Mouse (Mus musculus): ENCODE results near the gene 4933416C03Rik. TPM values are rescaled to one million over a fixed set of nuclear protein-coding genes. Genes with fewer than 3 reads are reported as not detected.

4933416C03Rik gene
- polyA plus RNA-seq (2015; fragmentation: Nextera tagmentation; extraction: Ambion mirVana), result not detected in 2 replicates

- Histone ChIP-seq H3K27me3 (ENCODE audit: control insufficient read depth, insufficient read depth, low read length) (no peaks in the 10 kb centered on the region), H3K9ac (ENCODE audit: low read length) (no peak within 1 kb of the TSS), H3K27ac (ENCODE audit: low read length) (no peak within 1 kb of the TSS), H3K36me3 (ENCODE audit: control insufficient read depth, insufficient read depth) (no peaks in the 10 kb centered on the region), H3K4me3 (ENCODE audit: low read length) (no peak within 1 kb of the TSS), H3K4me1 (ENCODE audit: control insufficient read depth, insufficient read depth, low read length) (no peaks in the 10 kb centered on the region), H3K9me3 (replicated peaks; ENCODE audit: control insufficient read depth, low read length) (peaks cover 2% of the 10 kb centered on the region; the same call in 1 of the 2 replicates), H3K4me2 (ENCODE audit: low read depth, low read length) (no peak within 1 kb of the TSS)
- no peak for ATAC-seq (replicated peaks; ENCODE audit: extremely low read depth, insufficient read depth, low FRiP score)
- 93% methylated on average over 39 of the region's 39 CpGs for WGBS
Measured at GRCm38 (mm10) chr10:116113867-116114474, at the start of gene 4933416C03Rik. TSS of gene 4933416C03Rik (minus strand) at chr10:116113917.

GRCm38 (mm10) chr10:116162338-116162737 is 48.6 kb upstream of the 4933416C03Rik start:
- no peaks in the 10 kb centered on the region for H3K4me1 ChIP-seq (ENCODE audit: control insufficient read depth, insufficient read depth, low read length)
- ATAC-seq (replicated peaks; ENCODE audit: extremely low read depth, insufficient read depth, low FRiP score), result no peak
- no peaks in the 10 kb centered on the region for H3K36me3 ChIP-seq (ENCODE audit: control insufficient read depth, insufficient read depth)
- no peak overlapping the region for H3K9ac ChIP-seq (ENCODE audit: low read length)
- H3K4me2 ChIP-seq (ENCODE audit: low read depth, low read length), result no peak overlapping the region
- WGBS, result 68% methylated on average over 12 of the region's 12 CpGs
- H3K27ac ChIP-seq (ENCODE audit: low read length), result no peak overlapping the region
- H3K4me3 ChIP-seq (ENCODE audit: low read length), result no peak overlapping the region
- no peaks in the 10 kb centered on the region for H3K27me3 ChIP-seq (ENCODE audit: control insufficient read depth, insufficient read depth, low read length)
- H3K9me3 ChIP-seq (replicated peaks; ENCODE audit: control insufficient read depth, low read length), result no peaks in the 10 kb centered on the region

GRCm38 (mm10) chr10:116156699-116157098 is 43.0 kb upstream of the 4933416C03Rik start:
- Histone ChIP-seq H3K9ac (ENCODE audit: low read length) (no peak overlapping the region), H3K27me3 (ENCODE audit: control insufficient read depth, insufficient read depth, low read length) (no peaks in the 10 kb centered on the region), H3K36me3 (ENCODE audit: control insufficient read depth, insufficient read depth) (no peaks in the 10 kb centered on the region), H3K4me3 (ENCODE audit: low read length) (no peak overlapping the region), H3K4me2 (ENCODE audit: low read depth, low read length) (no peak overlapping the region), H3K27ac (ENCODE audit: low read length) (no peak overlapping the region), H3K9me3 (replicated peaks; ENCODE audit: control insufficient read depth, low read length) (peaks cover 10% of the 10 kb centered on the region; the same call in 1 of the 2 replicates), H3K4me1 (ENCODE audit: control insufficient read depth, insufficient read depth, low read length) (no peaks in the 10 kb centered on the region)
- 60% methylated on average over 1 of the region's 1 CpGs for WGBS
- ATAC-seq (replicated peaks; ENCODE audit: extremely low read depth, insufficient read depth, low FRiP score), result no peak

- WGBS, result 76% methylated on average over 5 of the region's 5 CpGs
Measured at GRCm38 (mm10) chr10:116154707-116155106, 41.0 kb upstream of the 4933416C03Rik start.

GRCm38 (mm10) chr10:116146091-116146490 is 32.4 kb upstream of the 4933416C03Rik start:
- 75% methylated on average over 9 of the region's 9 CpGs for WGBS
- no peak for ATAC-seq (replicated peaks; ENCODE audit: extremely low read depth, insufficient read depth, low FRiP score)
- H3K27ac ChIP-seq (ENCODE audit: low read length), result no peak overlapping the region
- H3K9ac ChIP-seq (ENCODE audit: low read length), result no peak overlapping the region
- H3K27me3 ChIP-seq (ENCODE audit: control insufficient read depth, insufficient read depth, low read length), result no peaks in the 10 kb centered on the region
- H3K9me3 ChIP-seq (replicated peaks; ENCODE audit: control insufficient read depth, low read length), result no peaks in the 10 kb centered on the region
- no peaks in the 10 kb centered on the region for H3K36me3 ChIP-seq (ENCODE audit: control insufficient read depth, insufficient read depth)
- H3K4me1 ChIP-seq (ENCODE audit: control insufficient read depth, insufficient read depth, low read length), result no peaks in the 10 kb centered on the region
- H3K4me2 ChIP-seq (ENCODE audit: low read depth, low read length), result no peak overlapping the region
- H3K4me3 ChIP-seq (ENCODE audit: low read length), result no peak overlapping the region

More at GRCm38 (mm10) chr10:116154707-116155106, 41.0 kb upstream of the 4933416C03Rik start:
- ATAC-seq (replicated peaks; ENCODE audit: extremely low read depth, insufficient read depth, low FRiP score), result no peak
- no peaks in the 10 kb centered on the region for H3K36me3 ChIP-seq (ENCODE audit: control insufficient read depth, insufficient read depth)
- no peaks in the 10 kb centered on the region for H3K4me1 ChIP-seq (ENCODE audit: control insufficient read depth, insufficient read depth, low read length)
- H3K27ac ChIP-seq (ENCODE audit: low read length), result no peak overlapping the region
- peaks cover 10% of the 10 kb centered on the region; the same call in 1 of the 2 replicates for H3K9me3 ChIP-seq (replicated peaks; ENCODE audit: control insufficient read depth, low read length)
- no peaks in the 10 kb centered on the region for H3K27me3 ChIP-seq (ENCODE audit: control insufficient read depth, insufficient read depth, low read length)
- no peak overlapping the region for H3K4me3 ChIP-seq (ENCODE audit: low read length)
- no peak overlapping the region for H3K4me2 ChIP-seq (ENCODE audit: low read depth, low read length)
- H3K9ac ChIP-seq (ENCODE audit: low read length), result no peak overlapping the region

- H3K4me3 ChIP-seq (ENCODE audit: low read length), result no peak overlapping the region
- no peaks in the 10 kb centered on the region for H3K4me1 ChIP-seq (ENCODE audit: control insufficient read depth, insufficient read depth, low read length)
- H3K27ac ChIP-seq (ENCODE audit: low read length), result no peak overlapping the region
- H3K36me3 ChIP-seq (ENCODE audit: control insufficient read depth, insufficient read depth), result no peaks in the 10 kb centered on the region
- no peak overlapping the region for H3K4me2 ChIP-seq (ENCODE audit: low read depth, low read length)
- H3K27me3 ChIP-seq (ENCODE audit: control insufficient read depth, insufficient read depth, low read length), result no peaks in the 10 kb centered on the region
- no peak for ATAC-seq (replicated peaks; ENCODE audit: extremely low read depth, insufficient read depth, low FRiP score)
- H3K9me3 ChIP-seq (replicated peaks; ENCODE audit: control insufficient read depth, low read length), result no peaks in the 10 kb centered on the region
- WGBS, result 78% methylated on average over 10 of the region's 10 CpGs
- H3K9ac ChIP-seq (ENCODE audit: low read length), result no peak overlapping the region
Measured at GRCm38 (mm10) chr10:116143684-116144083, 30.0 kb upstream of the 4933416C03Rik start.

- H3K27me3 ChIP-seq (ENCODE audit: control insufficient read depth, insufficient read depth, low read length), result no peaks in the 10 kb centered on the region
- no peak overlapping the region for H3K27ac ChIP-seq (ENCODE audit: low read length)
- no peaks in the 10 kb centered on the region for H3K9me3 ChIP-seq (replicated peaks; ENCODE audit: control insufficient read depth, low read length)
- no peak for ATAC-seq (replicated peaks; ENCODE audit: extremely low read depth, insufficient read depth, low FRiP score)
- no peak overlapping the region for H3K4me2 ChIP-seq (ENCODE audit: low read depth, low read length)
- H3K36me3 ChIP-seq (ENCODE audit: control insufficient read depth, insufficient read depth), result no peaks in the 10 kb centered on the region
- no peak overlapping the region for H3K9ac ChIP-seq (ENCODE audit: low read length)
- no peak overlapping the region for H3K4me3 ChIP-seq (ENCODE audit: low read length)
- 82% methylated on average over 8 of the region's 8 CpGs for WGBS
- no peaks in the 10 kb centered on the region for H3K4me1 ChIP-seq (ENCODE audit: control insufficient read depth, insufficient read depth, low read length)
Measured at GRCm38 (mm10) chr10:116140226-116140625, 26.5 kb upstream of the 4933416C03Rik start.

GRCm38 (mm10) chr10:116135187-116135586 is 21.5 kb upstream of the 4933416C03Rik start:
- no peaks in the 10 kb centered on the region for H3K27me3 ChIP-seq (ENCODE audit: control insufficient read depth, insufficient read depth, low read length)
- WGBS, result 65% methylated on average over 2 of the region's 2 CpGs
- no peak overlapping the region for H3K4me2 ChIP-seq (ENCODE audit: low read depth, low read length)
- no peak overlapping the region for H3K9ac ChIP-seq (ENCODE audit: low read length)
- H3K9me3 ChIP-seq (replicated peaks; ENCODE audit: control insufficient read depth, low read length), result no peaks in the 10 kb centered on the region
- H3K4me3 ChIP-seq (ENCODE audit: low read length), result no peak overlapping the region
- no peak overlapping the region for H3K27ac ChIP-seq (ENCODE audit: low read length)
- no peaks in the 10 kb centered on the region for H3K4me1 ChIP-seq (ENCODE audit: control insufficient read depth, insufficient read depth, low read length)
- H3K36me3 ChIP-seq (ENCODE audit: control insufficient read depth, insufficient read depth), result no peaks in the 10 kb centered on the region
- ATAC-seq (replicated peaks; ENCODE audit: extremely low read depth, insufficient read depth, low FRiP score), result no peak

GRCm38 (mm10) chr10:116132233-116132632 is 18.5 kb upstream of the 4933416C03Rik start:
- no peaks in the 10 kb centered on the region for H3K4me1 ChIP-seq (ENCODE audit: control insufficient read depth, insufficient read depth, low read length)
- H3K4me2 ChIP-seq (ENCODE audit: low read depth, low read length), result no peak overlapping the region
- H3K4me3 ChIP-seq (ENCODE audit: low read length), result no peak overlapping the region
- WGBS, result 76% methylated on average over 4 of the region's 4 CpGs
- no peak overlapping the region for H3K27ac ChIP-seq (ENCODE audit: low read length)
- H3K9ac ChIP-seq (ENCODE audit: low read length), result no peak overlapping the region
- no peaks in the 10 kb centered on the region for H3K27me3 ChIP-seq (ENCODE audit: control insufficient read depth, insufficient read depth, low read length)
- no peaks in the 10 kb centered on the region for H3K9me3 ChIP-seq (replicated peaks; ENCODE audit: control insufficient read depth, low read length)
- no peak for ATAC-seq (replicated peaks; ENCODE audit: extremely low read depth, insufficient read depth, low FRiP score)
- no peaks in the 10 kb centered on the region for H3K36me3 ChIP-seq (ENCODE audit: control insufficient read depth, insufficient read depth)

Measured in heart, embryonic 16.5 days (tissue).